Mouse (Mus musculus) MEL (cell line): Measurements from ENCODE around the gene Il31ra. TPM values are rescaled to one million over a fixed set of nuclear protein-coding genes. Genes with fewer than 3 reads are reported as not detected.

Experiments used
- DNase-seq: peaks from one replicate; pipeline ENCODE4 v3.0.0; 2011; ENCODE audit warnings: low read depth, low spot score
- H3K27ac ChIP-seq: 2 replicates; pipeline ENCODE4 v1.5.1; 2012; ENCODE audit warnings: low read depth, mild to moderate bottlenecking, control low read depth, low read length, moderate library complexity; ENCODE audit not compliant: control insufficient read depth
- H3K27me3 ChIP-seq, 2 experiments: fragments of 150-350 bp in 1 of 2; sonication (generic) in 1 of 2; 2 replicates each; pipeline ENCODE4 v1.6.1; 2012; ENCODE audit warnings: low read length in 2 of 2, mild to moderate bottlenecking in 2 of 2, improper control_type of control experiment in 1 of 2, moderate library complexity in 1 of 2; ENCODE audit not compliant: insufficient read depth in 2 of 2, control insufficient read depth in 1 of 2
- H3K36me3 ChIP-seq, 2 experiments: 2 replicates each; pipeline ENCODE4 v1.6.1; 2012 to 2014; ENCODE audit warnings: low read length in 2 of 2, improper control_type of control experiment in 1 of 2, inconsistent platforms in 1 of 2, mild to moderate bottlenecking in 1 of 2; ENCODE audit not compliant: insufficient read depth in 2 of 2, control insufficient read depth in 1 of 2
- H3K4me1 ChIP-seq, 2 experiments: fragments of 150-350 bp in 1 of 2; sonication (generic) in 1 of 2; 2 replicates each; pipeline ENCODE4 v1.6.1; 2012; ENCODE audit warnings: low read length in 2 of 2, improper control_type of control experiment in 1 of 2, mild to moderate bottlenecking in 1 of 2; ENCODE audit not compliant: insufficient read depth in 2 of 2, control insufficient read depth in 1 of 2
- H3K4me3 ChIP-seq, 2 experiments: fragments of 150-350 bp in 1 of 2; sonication (generic) in 1 of 2; 2 replicates each; pipeline ENCODE4 v1.5.1; 2012; ENCODE audit warnings: low read depth in 2 of 2, low read length in 2 of 2, mild to moderate bottlenecking in 2 of 2, moderate library complexity in 2 of 2, control low read depth in 1 of 2, improper control_type of control experiment in 1 of 2; ENCODE audit not compliant: control insufficient read depth in 1 of 2, insufficient read depth in 1 of 2
- H3K79me2 ChIP-seq: 2 replicates; pipeline ENCODE4 v1.6.1; 2012; ENCODE audit warnings: mild to moderate bottlenecking, low read length, moderate library complexity; ENCODE audit not compliant: control insufficient read depth, poor library complexity, insufficient read depth
- H3K9ac ChIP-seq: 2 replicates; pipeline ENCODE4 v1.6.1; 2012; ENCODE audit warnings: low read depth, mild to moderate bottlenecking, control low read depth, low read length, moderate library complexity; ENCODE audit not compliant: control insufficient read depth, poor library complexity, severe bottlenecking
- H3K9me3 ChIP-seq: fragments of 150-350 bp; sonication (generic); replicated peaks from 2 replicates; pipeline ENCODE4 v1.6.1; 2012; ENCODE audit warnings: mild to moderate bottlenecking, low read length, improper control_type of control experiment, moderate library complexity; ENCODE audit not compliant: insufficient read depth
- CHD1 ChIP-seq: IDR thresholded peaks from 2 replicates; pipeline ENCODE4 v1.6.1; 2012; ENCODE audit warnings: low read depth, mild to moderate bottlenecking, inconsistent platforms, low read length, improper control_type of control experiment
- CTCF ChIP-seq, 3 experiments: IDR thresholded peaks in 2 of 3; conservative IDR thresholded peaks in 1 of 3; 2 replicates each; pipeline ENCODE4 v1.5.1; 2011 to 2012; ENCODE audit warnings: low read length in 3 of 3, low read depth in 2 of 3, mild to moderate bottlenecking in 2 of 3, improper control_type of control experiment in 1 of 3, inconsistent platforms in 1 of 3, mixed read lengths in 1 of 3, moderate library complexity in 1 of 3; ENCODE audit not compliant: control insufficient read depth in 1 of 3, insufficient read depth in 1 of 3, poor library complexity in 1 of 3, severe bottlenecking in 1 of 3
- EP300 ChIP-seq, 2 experiments: IDR thresholded peaks; 2 replicates each; pipeline ENCODE4 v1.6.1; 2011; ENCODE audit warnings: improper control_type of control experiment in 2 of 2, low read length in 2 of 2, low read depth in 1 of 2, mild to moderate bottlenecking in 1 of 2
- GABPA ChIP-seq: IDR thresholded peaks from 2 replicates; pipeline ENCODE4 v1.6.1; 2012; ENCODE audit warnings: low read depth, mild to moderate bottlenecking, inconsistent platforms, low read length, improper control_type of control experiment, moderate library complexity
- GATA1 ChIP-seq: IDR thresholded peaks from 2 replicates; pipeline ENCODE4 v1.6.1; 2011; ENCODE audit warnings: low read depth, low read length, improper control_type of control experiment
- HCFC1 ChIP-seq: IDR thresholded peaks from 2 replicates; pipeline ENCODE4 v1.6.1; 2012; ENCODE audit warnings: low read depth, mild to moderate bottlenecking, inconsistent platforms, low read length, improper control_type of control experiment, moderate library complexity
- JUND ChIP-seq: IDR thresholded peaks from 2 replicates; pipeline ENCODE4 v1.6.1; 2011; ENCODE audit warnings: low read depth, mild to moderate bottlenecking, improper control_type of control experiment, low read length
- KAT2A ChIP-seq: conservative IDR thresholded peaks from 2 replicates; pipeline ENCODE4 v1.6.1; 2012; ENCODE audit warnings: low read depth, low read length, improper control_type of control experiment, inconsistent platforms
- MAFK ChIP-seq: IDR thresholded peaks from 2 replicates; pipeline ENCODE4 v1.6.1; 2011; ENCODE audit warnings: low read depth, mild to moderate bottlenecking, low read length, improper control_type of control experiment, borderline replicate concordance
- MAZ ChIP-seq: IDR thresholded peaks from 2 replicates; pipeline ENCODE4 v1.6.1; 2012; ENCODE audit warnings: low read depth, mild to moderate bottlenecking, inconsistent platforms, low read length, improper control_type of control experiment
- MEF2A ChIP-seq: IDR thresholded peaks from 2 replicates; pipeline ENCODE4 v1.6.1; 2014; ENCODE audit warnings: low read depth, mild to moderate bottlenecking, inconsistent platforms, low read length, improper control_type of control experiment; ENCODE audit not compliant: poor library complexity, insufficient replicate concordance, severe bottlenecking; ENCODE audit errors: extremely low read depth
- MXI1 ChIP-seq: IDR thresholded peaks from 2 replicates; pipeline ENCODE4 v1.6.1; 2011; ENCODE audit warnings: mild to moderate bottlenecking, low read depth, low read length, improper control_type of control experiment
- MYB ChIP-seq: IDR thresholded peaks from 2 replicates; pipeline ENCODE4 v1.6.1; 2011; ENCODE audit warnings: mild to moderate bottlenecking, low read depth, low read length, improper control_type of control experiment
- MYC ChIP-seq: IDR thresholded peaks from 2 replicates; pipeline ENCODE4 v1.6.1; 2011; ENCODE audit warnings: low read depth, mild to moderate bottlenecking, low read length, improper control_type of control experiment, moderate library complexity
- NELFE ChIP-seq: IDR thresholded peaks from 2 replicates; pipeline ENCODE4 v1.6.1; 2011; ENCODE audit warnings: low read depth, low read length, improper control_type of control experiment
- NRF1 ChIP-seq: IDR thresholded peaks from 2 replicates; pipeline ENCODE4 v1.6.1; 2014; ENCODE audit warnings: low read depth, mild to moderate bottlenecking, inconsistent platforms, low read length, improper control_type of control experiment, moderate library complexity; ENCODE audit not compliant: poor library complexity, insufficient read depth, severe bottlenecking
- POLR2A ChIP-seq, 2 experiments: IDR thresholded peaks; 2 replicates each; pipeline ENCODE4 v1.6.1; 2011 to 2012; ENCODE audit warnings: low read length in 2 of 2, mild to moderate bottlenecking in 2 of 2, control low read depth in 1 of 2, improper control_type of control experiment in 1 of 2, low read depth in 1 of 2, moderate library complexity in 1 of 2; ENCODE audit not compliant: control insufficient read depth in 1 of 2, insufficient read depth in 1 of 2, poor library complexity in 1 of 2
- POLR2AphosphoS2 ChIP-seq: IDR thresholded peaks from 2 replicates; pipeline ENCODE4 v1.6.1; 2011; ENCODE audit warnings: low read length, improper control_type of control experiment
- RCOR1 ChIP-seq: IDR thresholded peaks from 2 replicates; pipeline ENCODE4 v1.6.1; 2012; ENCODE audit warnings: low read depth, mild to moderate bottlenecking, inconsistent platforms, low read length, improper control_type of control experiment
- SIN3A ChIP-seq: IDR thresholded peaks from 2 replicates; pipeline ENCODE4 v1.6.1; 2012; ENCODE audit warnings: low read length, improper control_type of control experiment, inconsistent platforms
- SMC3 ChIP-seq: IDR thresholded peaks from 2 replicates; pipeline ENCODE4 v1.6.1; 2011; ENCODE audit warnings: low read depth, low read length, improper control_type of control experiment
- TCF12 ChIP-seq: IDR thresholded peaks from 2 replicates; pipeline ENCODE4 v1.6.1; 2014; ENCODE audit warnings: low read depth, mild to moderate bottlenecking, inconsistent platforms, low read length, improper control_type of control experiment, moderate library complexity
- UBTF ChIP-seq: IDR thresholded peaks from 2 replicates; pipeline ENCODE4 v1.6.1; 2012; ENCODE audit warnings: low read depth, mild to moderate bottlenecking, inconsistent platforms, low read length, improper control_type of control experiment, moderate library complexity, borderline replicate concordance; ENCODE audit not compliant: insufficient read depth
- USF1 ChIP-seq: IDR thresholded peaks from 2 replicates; pipeline ENCODE4 v1.6.1; 2014; ENCODE audit warnings: low read depth, mild to moderate bottlenecking, inconsistent platforms, low read length, improper control_type of control experiment, moderate library complexity
- ZC3H11A ChIP-seq: IDR thresholded peaks from 2 replicates; pipeline ENCODE4 v1.6.1; 2012; ENCODE audit warnings: low read depth, mild to moderate bottlenecking, inconsistent platforms, low read length, improper control_type of control experiment
- ZMIZ1 ChIP-seq: IDR thresholded peaks from 2 replicates; pipeline ENCODE4 v1.6.1; 2012; ENCODE audit warnings: low read depth, mild to moderate bottlenecking, inconsistent platforms, low read length, improper control_type of control experiment, moderate library complexity
- ZNF384 ChIP-seq: IDR thresholded peaks from 2 replicates; pipeline ENCODE4 v1.6.1; 2012; ENCODE audit warnings: low read depth, mild to moderate bottlenecking, inconsistent platforms, low read length, improper control_type of control experiment
- polyA plus RNA-seq, 2 experiments: library from polyadenylated mRNA; stranded (reverse) in 1 of 2; unstranded in 1 of 2; fragments of >175 nt in 1 of 2; fragments of >200 nt in 1 of 2; gene quantifications; 2 replicates each; pipeline versions ENCODE4 v1.2.1 to v1.2.4; 2012; ENCODE audit warnings: low replicate concordance in 2 of 2, low read depth in 1 of 2; ENCODE audit not compliant: insufficient read length in 2 of 2, insufficient read depth in 1 of 2, missing spikeins in 1 of 2
- total RNA-seq: library from RNA; depleted of rRNA; stranded (reverse); fragments of 300-350 nt; gene quantifications from 2 replicates; pipeline ENCODE4 v1.2.3, GENCODE M21; 2012

Il31ra gene
- total and polyA plus RNA-seq, 3 experiments = 2.1 to 2.2 TPM; not detected in 1

GRCm38 (mm10) chr13:112486236-112486635 lies 107.9 kb downstream of the Il31ra start:
- H3K9ac ChIP-seq = no peak overlapping the region
- no peaks in the 10 kb centered on the region for H3K9me3 ChIP-seq
- TF ChIP-seq GABPA (no peak), USF1 (no peak), POLR2A (IDR thresholded peaks at IDR 0.05; ENCODE audit: control insufficient read depth in 1 of 2, insufficient read depth in 1 of 2, low read depth in 1 of 2, low read length in 2 of 2, poor library complexity in 1 of 2) (no peak), TCF12 (no peak), CTCF (IDR thresholded peaks at IDR 0.05 in 2 of 3, conservative IDR thresholded peaks at IDR 0.05 in 1 of 3; ENCODE audit: control insufficient read depth in 1 of 3, insufficient read depth in 1 of 3, low read depth in 2 of 3, low read length in 3 of 3, poor library complexity in 1 of 3, severe bottlenecking in 1 of 3) (no peak), ZMIZ1 (no peak), KAT2A (no peak), RCOR1 (no peak), MXI1 (no peak)
- TF ChIP-seq, all 39 proteins: peak for 0
- Histone ChIP-seq H3K4me1 (peaks cover 4 to 5% of the 10 kb centered on the region in 2 experiments; a peak in 2 of 4 replicates), H3K79me2 (no peaks in the 10 kb centered on the region), H3K36me3 (peaks cover 0 to 8% of the 10 kb centered on the region in 2 experiments; a peak in 2 of 4 replicates), H3K27me3 (no peaks in the 10 kb centered on the region), H3K4me3 (no peak overlapping the region), H3K27ac (no peak overlapping the region)
- no peak for DNase-seq

- no peak overlapping the region for H3K9ac ChIP-seq
- no peaks in the 10 kb centered on the region for H3K9me3 ChIP-seq
- H3K36me3 ChIP-seq = no peaks in the 10 kb centered on the region
- TF ChIP-seq SMC3 (no peak), UBTF (no peak)
- TF ChIP-seq, all 39 proteins: peak for 0
- Histone ChIP-seq H3K4me1 (no peaks in the 10 kb centered on the region), H3K27ac (no peak overlapping the region), H3K27me3 (no peaks in the 10 kb centered on the region), H3K4me3 (no peak overlapping the region), H3K79me2 (no peaks in the 10 kb centered on the region)
- no peak for DNase-seq
Measured at GRCm38 (mm10) chr13:112483015-112483414, 111.1 kb downstream of the Il31ra start.

- no peak overlapping the region for H3K27ac ChIP-seq
- no peaks in the 10 kb centered on the region for H3K27me3 ChIP-seq
- TF ChIP-seq SIN3A (no peak), MEF2A (no peak), MXI1 (no peak), HCFC1 (no peak), NELFE (no peak), KAT2A (no peak), POLR2AphosphoS2 (no peak), MYB (no peak), GATA1 (no peak), MYC (no peak), JUND (no peak), NRF1 (no peak), MAZ (no peak), ZNF384 (no peak), MAFK (no peak), ZC3H11A (no peak), EP300 (IDR thresholded peaks at IDR 0.05; ENCODE audit: low read depth in 1 of 2, low read length in 2 of 2) (no peak), CHD1 (no peak), UBTF (no peak)
- H3K4me1 ChIP-seq = no peaks in the 10 kb centered on the region
- no peak overlapping the region for H3K4me3 ChIP-seq
- H3K36me3 ChIP-seq = no peaks in the 10 kb centered on the region
- no peaks in the 10 kb centered on the region for H3K79me2 ChIP-seq
- no peak overlapping the region for H3K9ac ChIP-seq
- DNase-seq = no peak
- H3K9me3 ChIP-seq = no peaks in the 10 kb centered on the region
Measured at GRCm38 (mm10) chr13:112482525-112482924, 111.6 kb downstream of the Il31ra start.
